Mouse (Mus musculus) stomach, postnatal 0 days (tissue): ENCODE results near the gene Fgfr4.

ENCODE experiments used
- CTCF ChIP-seq: IDR thresholded peaks from 2 replicates; pipeline ENCODE4 v1.5.1; 2016; ENCODE audit warnings: antibody characterized with exemption, low read depth, mild to moderate bottlenecking, moderate library complexity
- EP300 ChIP-seq: optimal IDR thresholded peaks from 2 replicates; pipeline ENCODE3; 2016; ENCODE audit warnings: antibody characterized with exemption

DNA sequence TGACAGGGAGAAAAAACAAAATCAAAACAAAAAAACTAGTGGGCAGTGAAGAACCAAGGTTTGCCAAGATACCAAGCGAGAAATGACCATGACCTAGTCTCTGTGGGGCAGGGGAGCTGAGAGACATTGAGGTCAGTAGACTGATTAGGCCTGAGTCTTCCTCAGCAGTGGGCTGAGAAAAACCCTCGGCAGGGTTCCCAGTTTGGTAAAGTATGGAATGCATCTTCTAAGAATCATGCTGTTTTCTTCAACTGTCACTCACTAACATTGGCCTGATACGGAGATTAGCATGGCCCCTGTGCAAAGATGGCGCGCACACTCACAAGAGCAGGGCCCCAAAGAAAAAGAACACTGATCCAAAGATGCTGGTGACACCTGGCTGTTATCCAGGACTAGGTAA, 1.5 kb downstream of the Fgfr4 start:
- TF ChIP-seq CTCF (no peak), EP300 (no peak)
